Mouse (Mus musculus) heart, embryonic 11.5 days (tissue): ENCODE measurements around the gene Gm17617. TPM values are rescaled to one million over a fixed set of nuclear protein-coding genes. Genes with fewer than 3 reads are reported as not detected.
A peak's percentile ranks its signal among the peaks of the same experiment; 100 is the strongest.

ENCODE experiments used
- ATAC-seq: fragments of 200-750 bp; cut with Nextera tagmentation; replicated peaks from 2 replicates; pipeline ENCODE4 v1.8.0; 2017; ENCODE audit warnings: moderate library complexity; ENCODE audit not compliant: insufficient number of reproducible peaks, low FRiP score, low TSS enrichment
- H3K27ac ChIP-seq: fragments of 300-500 bp; sonication (generic); 2 replicates; pipeline ENCODE4 v1.5.1; 2014; ENCODE audit warnings: mild to moderate bottlenecking, low read depth, low read length
- H3K27me3 ChIP-seq: fragments of 300-500 bp; sonication (generic); 2 replicates; pipeline ENCODE4 v1.6.1; 2014; ENCODE audit warnings: mild to moderate bottlenecking, low read length, mixed read lengths; ENCODE audit not compliant: control insufficient read depth, insufficient read depth
- H3K36me3 ChIP-seq: fragments of 300-500 bp; sonication (generic); 2 replicates; pipeline ENCODE4 v1.6.1; 2014; ENCODE audit warnings: mild to moderate bottlenecking, low read length, moderate library complexity, mixed read lengths; ENCODE audit not compliant: control insufficient read depth, insufficient read depth
- H3K4me1 ChIP-seq: fragments of 300-500 bp; sonication (generic); 2 replicates; pipeline ENCODE4 v1.6.1; 2014; ENCODE audit warnings: low read length; ENCODE audit not compliant: control insufficient read depth, insufficient read depth
- H3K4me2 ChIP-seq: fragments of 300-500 bp; sonication (generic); 2 replicates; pipeline ENCODE4 v1.6.1; 2014; ENCODE audit warnings: mild to moderate bottlenecking, moderate library complexity
- H3K4me3 ChIP-seq: fragments of 300-500 bp; sonication (generic); 2 replicates; pipeline ENCODE4 v1.5.1; 2014; ENCODE audit warnings: low read depth, low read length
- H3K9ac ChIP-seq: fragments of 300-500 bp; sonication (generic); 2 replicates; pipeline ENCODE4 v1.6.1; 2014; ENCODE audit warnings: mild to moderate bottlenecking, low read depth, low read length, moderate library complexity
- H3K9me3 ChIP-seq: fragments of 300-500 bp; sonication (generic); replicated peaks from 2 replicates; pipeline ENCODE4 v1.6.1; 2016; ENCODE audit warnings: low read length; ENCODE audit not compliant: control insufficient read depth
- WGBS: fragments of 180-500 bp; shearing (Covaris S2); extraction: QIAGEN DNeasy Blood & Tissue Kit; methylation state at CpG from one replicate; pipeline ENCODE4 v1.1.7; 2014; ENCODE audit not compliant: insufficient replicate concordance; 5-methylcytosine and 5-hydroxymethylcytosine counted together
- polyA plus RNA-seq: library from polyadenylated mRNA; unstranded; fragments of >200 nt; fragmentation: Nextera tagmentation; extraction: Ambion mirVana; gene quantifications from 2 replicates; pipeline ENCODE4 v1.2.1, GENCODE M21; 2014

Gm17617 gene
- polyA plus RNA-seq, 1 experiment from 2014 or later: not detected

- no peak for ATAC-seq
- no peak overlapping the region for H3K9ac ChIP-seq
- H3K36me3 ChIP-seq: no peaks in the 10 kb centered on the region
- no peaks in the 10 kb centered on the region for H3K27me3 ChIP-seq
- no peaks in the 10 kb centered on the region for H3K9me3 ChIP-seq
- 58% methylated on average over 7 of the region's 7 CpGs for WGBS
- H3K27ac ChIP-seq: no peak overlapping the region
- no peak overlapping the region for H3K4me3 ChIP-seq
- no peaks in the 10 kb centered on the region for H3K4me1 ChIP-seq
- no peak overlapping the region for H3K4me2 ChIP-seq
Measured at GRCm38 (mm10) chr13:55162365-55162764, 29.0 kb upstream of the Gm17617 start.

- no peak for ATAC-seq
Measured at GRCm38 (mm10) chr13:55153951-55154350, 20.6 kb upstream of the Gm17617 start.

GRCm38 (mm10) chr13:55152621-55153415, 19.5 kb upstream of the Gm17617 start, which contains the start of gene Fgfr4:
TSS of gene Fgfr4 (plus strand) at chr13:55152640.
- Histone ChIP-seq H3K36me3 (no peaks in the 10 kb centered on the region), H3K4me1 (peaks cover 5% of the 10 kb centered on the region; the same call in 1 of the 2 replicates), H3K27me3 (peaks cover 43% of the 10 kb centered on the region), H3K9me3 (no peaks in the 10 kb centered on the region), H3K4me3 (peak within 1 kb of the TSS; percentile 55), H3K4me2 (peak within 1 kb of the TSS; percentile 94), H3K9ac (0 out of 2 replicates have a peak within 1 kb of the TSS, but pooled peaks have one; percentile 43), H3K27ac (no peak within 1 kb of the TSS)
- 0 out of 2 replicates have a peak, but pooled peaks have one; percentile 28 for ATAC-seq
- WGBS: 2% methylated on average over 68 of the region's 68 CpGs

More at GRCm38 (mm10) chr13:55153951-55154350, 20.6 kb upstream of the Gm17617 start:
- Histone ChIP-seq H3K4me1 (peaks cover 5% of the 10 kb centered on the region; the same call in 1 of the 2 replicates), H3K4me3 (no peak overlapping the region), H3K4me2 (no peak overlapping the region), H3K27ac (no peak overlapping the region), H3K36me3 (no peaks in the 10 kb centered on the region), H3K27me3 (peaks cover 43% of the 10 kb centered on the region), H3K9me3 (no peaks in the 10 kb centered on the region), H3K9ac (no peak overlapping the region)
- WGBS: 85% methylated on average over 5 of the region's 5 CpGs

- Histone ChIP-seq H3K9ac (no peak overlapping the region), H3K4me1 (no peaks in the 10 kb centered on the region), H3K4me3 (no peak overlapping the region), H3K27ac (no peak overlapping the region), H3K4me2 (no peak overlapping the region), H3K9me3 (no peaks in the 10 kb centered on the region), H3K36me3 (no peaks in the 10 kb centered on the region), H3K27me3 (no peaks in the 10 kb centered on the region)
- ATAC-seq: no peak
- WGBS: 66% methylated on average over 2 of the region's 2 CpGs
Measured at GRCm38 (mm10) chr13:55140271-55140670, 6.9 kb upstream of the Gm17617 start.

GRCm38 (mm10) chr13:55135382-55135781, 2.0 kb upstream of the Gm17617 start:
- WGBS: 10% methylated on average over 5 of the region's 5 CpGs

GRCm38 (mm10) chr13:55124903-55125302, 8.4 kb downstream of the Gm17617 start:
- Histone ChIP-seq H3K27ac (no peak overlapping the region), H3K4me2 (no peak overlapping the region), H3K36me3 (peaks cover 24% of the 10 kb centered on the region), H3K9ac (no peak overlapping the region), H3K4me1 (no peaks in the 10 kb centered on the region), H3K4me3 (no peak overlapping the region), H3K9me3 (no peaks in the 10 kb centered on the region), H3K27me3 (no peaks in the 10 kb centered on the region)
- 87% methylated on average over 6 of the region's 6 CpGs for WGBS
- ATAC-seq: no peak

More at GRCm38 (mm10) chr13:55135382-55135781, 2.0 kb upstream of the Gm17617 start:
- no peak for ATAC-seq
- Histone ChIP-seq H3K4me3 (no peak overlapping the region), H3K36me3 (peaks cover 10% of the 10 kb centered on the region), H3K4me1 (no peaks in the 10 kb centered on the region), H3K27ac (no peak overlapping the region), H3K9me3 (no peaks in the 10 kb centered on the region), H3K27me3 (no peaks in the 10 kb centered on the region), H3K4me2 (no peak overlapping the region), H3K9ac (no peak overlapping the region)

- H3K9me3 ChIP-seq: no peaks in the 10 kb centered on the region
- no peak overlapping the region for H3K4me3 ChIP-seq
- no peak for ATAC-seq
- no peak overlapping the region for H3K9ac ChIP-seq
- no peaks in the 10 kb centered on the region for H3K27me3 ChIP-seq
- H3K27ac ChIP-seq: no peak overlapping the region
- no peaks in the 10 kb centered on the region for H3K4me1 ChIP-seq
- H3K4me2 ChIP-seq: no peak overlapping the region
- 67% methylated on average over 6 of the region's 6 CpGs for WGBS
- H3K36me3 ChIP-seq: peaks cover 20% of the 10 kb centered on the region
Measured at GRCm38 (mm10) chr13:55114375-55114774, 19.0 kb downstream of the Gm17617 start.

- WGBS: 59% methylated on average over 8 of the region's 8 CpGs
Measured at GRCm38 (mm10) chr13:55107694-55108093, 25.7 kb downstream of the Gm17617 start.

More at GRCm38 (mm10) chr13:55107694-55108093, 25.7 kb downstream of the Gm17617 start:
- H3K27me3 ChIP-seq: no peaks in the 10 kb centered on the region
- no peak overlapping the region for H3K4me2 ChIP-seq
- no peak overlapping the region for H3K4me3 ChIP-seq
- 0 out of 2 replicates have a peak overlapping the region, but pooled peaks have one; percentile 39 for H3K9ac ChIP-seq
- H3K27ac ChIP-seq: peak overlapping the region; percentile 82
- no peaks in the 10 kb centered on the region for H3K9me3 ChIP-seq
- peaks cover 3% of the 10 kb centered on the region; the same call in 1 of the 2 replicates for H3K36me3 ChIP-seq
- ATAC-seq: no peak
- peaks cover 12% of the 10 kb centered on the region for H3K4me1 ChIP-seq
